Mouse (Mus musculus) hindbrain, embryonic 11.5 days (tissue): Measurements from ENCODE around the gene Sulf2. TPM values are rescaled to one million over a fixed set of nuclear protein-coding genes. Genes with fewer than 3 reads are reported as not detected.
A peak's percentile ranks its signal among the peaks of the same experiment; 100 is the strongest.

Experiments
- ATAC-seq: fragments of 200-750 bp; cut with Nextera tagmentation; 2 replicates; pipeline ENCODE4 v1.8.0; 2017; ENCODE audit warnings: mild to moderate bottlenecking, moderate TSS enrichment, moderate library complexity; ENCODE audit not compliant: low FRiP score
- DNase-seq: peaks from one replicate; pipeline ENCODE4 v3.0.0-alpha.2; 2015; ENCODE audit warnings: low spot score
- H3K27ac ChIP-seq: fragments of 300-500 bp; sonication (generic); 2 replicates; pipeline ENCODE4 v1.5.1; 2014; ENCODE audit warnings: mild to moderate bottlenecking, low read depth, low read length
- H3K27me3 ChIP-seq: fragments of 300-500 bp; sonication (generic); 2 replicates; pipeline ENCODE4 v1.6.1; 2014; ENCODE audit warnings: mild to moderate bottlenecking, low read length, moderate library complexity, mixed read lengths; ENCODE audit not compliant: control insufficient read depth, insufficient read depth
- H3K36me3 ChIP-seq: fragments of 300-500 bp; sonication (generic); 2 replicates; pipeline ENCODE4 v1.6.1; 2014; ENCODE audit warnings: mild to moderate bottlenecking, low read length, moderate library complexity, mixed read lengths; ENCODE audit not compliant: control insufficient read depth, insufficient read depth
- H3K4me1 ChIP-seq: fragments of 300-500 bp; sonication (generic); replicated peaks from 2 replicates; pipeline ENCODE4 v1.6.1; 2014; ENCODE audit warnings: low read length, mixed read lengths; ENCODE audit not compliant: control insufficient read depth, insufficient read depth
- H3K4me2 ChIP-seq: fragments of 300-500 bp; sonication (generic); replicated peaks from 2 replicates; pipeline ENCODE4 v1.6.1; 2014; ENCODE audit warnings: mild to moderate bottlenecking, low read depth, low read length
- H3K4me3 ChIP-seq: fragments of 300-500 bp; sonication (generic); 2 replicates; pipeline ENCODE4 v1.5.1; 2014; ENCODE audit warnings: low read depth, low read length
- H3K9ac ChIP-seq: fragments of 300-500 bp; sonication (generic); 2 replicates; pipeline ENCODE4 v1.6.1; 2014; ENCODE audit warnings: low read depth, low read length
- H3K9me3 ChIP-seq: fragments of 300-500 bp; sonication (generic); 2 replicates; pipeline ENCODE4 v1.6.1; 2016; ENCODE audit warnings: low read length; ENCODE audit not compliant: control insufficient read depth
- WGBS: fragments of 180-500 bp; shearing (Covaris S2); extraction: QIAGEN DNeasy Blood & Tissue Kit; methylation state at CpG from one replicate; pipeline ENCODE4 v1.1.7; 2014; 5-methylcytosine and 5-hydroxymethylcytosine counted together
- polyA plus RNA-seq: library from polyadenylated mRNA; unstranded; fragments of >200 nt; fragmentation: Nextera tagmentation; extraction: Ambion mirVana; gene quantifications from 2 replicates; pipeline ENCODE4 v1.2.1, GENCODE M21; 2014

The Sulf2 gene
- polyA plus RNA-seq, 1 experiment from 2014 or later, result 115 TPM

GRCm38 (mm10) chr2:166100309-166101262, 54.9 kb downstream of the Sulf2 start:
- Histone ChIP-seq H3K36me3 (no peaks in the 10 kb centered on the region), H3K4me2 (no peak overlapping the region), H3K4me1 (peaks cover 2% of the 10 kb centered on the region; the same call in 1 of the 2 replicates), H3K9me3 (no peaks in the 10 kb centered on the region), H3K27me3 (0 out of 2 replicates have a peak, but pooled peaks cover 2% of the 10 kb centered on the region), H3K27ac (no peak overlapping the region; the same call in 1 of the 2 replicates), H3K9ac (no peak overlapping the region), H3K4me3 (no peak overlapping the region)
- DNase-seq (no peak), ATAC-seq (no peak)
- 85% methylated on average over 21 of the region's 21 CpGs for WGBS

GRCm38 (mm10) chr2:166098292-166098933, 57.0 kb downstream of the Sulf2 start:
- Histone ChIP-seq H3K4me1 (no peaks in the 10 kb centered on the region; the same call in 1 of the 2 replicates), H3K27ac (0 out of 2 replicates have a peak overlapping the region, but pooled peaks have one; percentile 20), H3K4me3 (no peak overlapping the region), H3K9me3 (no peaks in the 10 kb centered on the region), H3K27me3 (0 out of 2 replicates have a peak, but pooled peaks cover 2% of the 10 kb centered on the region), H3K36me3 (no peaks in the 10 kb centered on the region), H3K4me2 (no peak overlapping the region), H3K9ac (no peak overlapping the region)
- DNase-seq, result no peak
- 76% methylated on average over 15 of the region's 15 CpGs for WGBS
- ATAC-seq, result no peak

DNA sequence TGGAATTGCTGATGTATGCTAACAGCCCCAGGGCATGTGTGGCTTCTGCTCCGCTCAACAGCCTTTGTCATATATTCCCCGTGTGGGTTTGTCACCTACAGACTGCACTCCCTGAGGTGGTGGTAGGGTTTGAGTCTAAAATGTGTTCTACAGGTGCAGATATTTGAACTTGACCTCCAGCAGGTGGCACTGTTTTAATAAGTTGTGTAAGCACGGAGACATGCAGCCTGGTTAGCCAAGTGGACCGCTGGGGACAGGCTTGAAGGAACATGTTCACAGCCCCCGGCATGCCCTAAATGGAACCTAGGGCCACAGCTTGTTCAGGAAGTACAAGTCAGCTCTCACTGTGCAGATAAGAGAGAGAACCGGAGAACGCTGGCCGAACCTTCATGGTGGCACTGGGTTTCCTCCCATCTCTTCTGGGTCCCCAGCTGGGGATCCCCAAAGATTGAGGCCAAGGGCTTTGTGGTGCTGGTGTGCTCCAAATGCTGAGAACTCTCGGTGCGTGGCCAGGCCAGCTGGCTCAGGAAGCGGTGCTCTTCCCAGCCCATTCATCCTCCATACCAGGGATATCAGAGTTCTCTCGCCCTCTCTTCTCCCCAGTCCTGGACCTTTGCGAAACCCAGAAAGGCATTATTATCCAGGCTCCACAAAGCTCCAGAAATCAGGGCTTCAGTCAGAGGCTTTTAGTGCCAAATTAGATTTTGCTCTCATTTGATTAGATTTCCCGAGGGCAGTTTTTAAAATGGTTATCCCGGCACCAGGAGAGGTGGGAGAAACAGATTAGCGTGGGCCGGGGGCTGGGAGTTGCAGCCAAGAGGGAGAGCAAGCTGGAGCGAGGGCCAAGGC, 57.8 kb downstream of the Sulf2 start:
- DNase-seq, result peak; percentile 59
- no peak overlapping the region for H3K27ac ChIP-seq

GRCm38 (mm10) chr2:166096834-166097233, 58.6 kb downstream of the Sulf2 start:
- no peak for ATAC-seq
- Histone ChIP-seq H3K36me3 (no peaks in the 10 kb centered on the region), H3K4me3 (no peak overlapping the region), H3K4me1 (no peaks in the 10 kb centered on the region), H3K9ac (no peak overlapping the region), H3K27ac (no peak overlapping the region), H3K4me2 (no peak overlapping the region), H3K27me3 (0 out of 2 replicates have a peak, but pooled peaks cover 2% of the 10 kb centered on the region), H3K9me3 (no peaks in the 10 kb centered on the region)
- WGBS, result 96% methylated on average over 1 of the region's 1 CpGs
- no peak for DNase-seq

More for the DNA sequence above, 57.8 kb downstream of the Sulf2 start:
- no peak for ATAC-seq
- Histone ChIP-seq H3K9me3 (no peaks in the 10 kb centered on the region), H3K4me2 (no peak overlapping the region), H3K27me3 (0 out of 2 replicates have a peak, but pooled peaks cover 2% of the 10 kb centered on the region), H3K36me3 (no peaks in the 10 kb centered on the region), H3K9ac (no peak overlapping the region), H3K4me3 (no peak overlapping the region), H3K4me1 (no peaks in the 10 kb centered on the region)
- 80% methylated on average over 18 of the region's 18 CpGs for WGBS

DNA sequence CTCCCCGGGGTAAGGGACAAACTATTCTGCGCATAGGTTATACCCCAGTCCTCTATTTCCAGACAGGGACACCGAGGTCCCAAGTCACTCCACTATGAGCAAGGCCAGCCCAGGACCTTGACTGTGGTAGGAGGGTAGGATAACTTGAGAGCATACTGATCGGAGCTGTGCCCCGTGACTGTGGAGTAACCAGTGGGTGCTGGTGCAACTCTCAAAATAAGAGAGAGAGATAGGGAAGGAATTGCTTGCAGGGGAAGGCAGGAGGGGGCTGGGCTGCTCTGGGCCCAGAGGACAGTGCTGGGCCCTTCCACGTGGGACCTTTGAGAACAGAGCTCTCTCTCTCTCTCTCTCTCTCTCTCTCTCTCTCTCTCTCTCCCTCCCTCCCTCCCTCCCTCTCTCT, 59.2 kb downstream of the Sulf2 start:
- no peak for DNase-seq
- WGBS, result 94% methylated on average over 6 of the region's 6 CpGs

DNA sequence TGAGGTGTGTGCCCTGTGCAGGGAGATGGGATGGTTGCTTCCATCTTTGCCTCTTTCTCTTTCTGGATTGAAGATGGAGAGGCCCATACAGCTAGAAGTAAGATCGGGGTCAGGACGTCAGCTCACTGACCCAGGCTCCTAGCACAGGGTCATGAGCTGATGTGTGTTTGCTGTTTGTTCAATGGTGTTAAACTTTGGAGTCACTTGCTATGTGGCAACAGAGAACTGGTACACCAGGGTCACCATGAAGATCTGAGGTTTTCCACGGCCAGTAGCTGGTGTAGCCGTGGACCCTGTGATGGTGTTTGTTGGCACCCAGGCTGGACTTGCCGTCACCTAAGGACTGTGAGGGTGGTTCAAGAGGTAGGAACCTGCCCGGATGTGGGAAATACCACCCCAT, 63.1 kb downstream of the Sulf2 start:
- H3K27me3 ChIP-seq, result no peaks in the 10 kb centered on the region
- no peak for DNase-seq
- WGBS, result 94% methylated on average over 6 of the region's 6 CpGs
- ATAC-seq, result no peak
- no peak overlapping the region for H3K4me3 ChIP-seq
- no peaks in the 10 kb centered on the region for H3K9me3 ChIP-seq
- no peaks in the 10 kb centered on the region for H3K36me3 ChIP-seq
- no peaks in the 10 kb centered on the region for H3K4me1 ChIP-seq
- H3K9ac ChIP-seq, result no peak overlapping the region
- no peak overlapping the region for H3K4me2 ChIP-seq
- no peak overlapping the region for H3K27ac ChIP-seq

More for the DNA sequence above, 59.2 kb downstream of the Sulf2 start:
- H3K4me2 ChIP-seq, result no peak overlapping the region
- H3K27ac ChIP-seq, result no peak overlapping the region
- no peak overlapping the region for H3K9ac ChIP-seq
- H3K36me3 ChIP-seq, result no peaks in the 10 kb centered on the region
- no peak overlapping the region for H3K4me3 ChIP-seq
- 0 out of 2 replicates have a peak, but pooled peaks cover 2% of the 10 kb centered on the region for H3K27me3 ChIP-seq
- H3K4me1 ChIP-seq, result no peaks in the 10 kb centered on the region
- ATAC-seq, result no peak
- H3K9me3 ChIP-seq, result no peaks in the 10 kb centered on the region

DNA sequence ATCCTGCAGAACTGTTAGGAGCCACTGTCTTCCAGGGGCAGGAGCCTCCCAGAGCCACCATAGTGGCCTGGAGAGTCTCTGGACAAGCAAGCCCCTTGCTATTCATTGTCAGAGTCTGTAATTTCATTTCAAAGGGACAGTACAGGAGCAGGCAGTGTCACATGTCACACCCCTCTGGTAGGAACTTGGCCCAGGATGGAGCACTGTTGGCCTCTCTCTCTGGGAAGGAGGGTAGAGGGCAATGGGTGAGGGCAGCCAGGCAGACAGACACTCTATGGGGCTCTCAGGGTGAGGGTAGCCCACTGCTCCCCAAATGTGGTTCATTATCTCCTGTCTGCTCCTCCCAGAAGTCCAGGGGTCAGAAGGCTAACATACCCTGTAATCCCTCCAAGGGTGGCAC, 63.9 kb downstream of the Sulf2 start:
- Histone ChIP-seq H3K36me3 (no peaks in the 10 kb centered on the region), H3K9ac (no peak overlapping the region), H3K4me3 (no peak overlapping the region), H3K4me1 (no peaks in the 10 kb centered on the region), H3K9me3 (no peaks in the 10 kb centered on the region), H3K27ac (no peak overlapping the region), H3K4me2 (no peak overlapping the region), H3K27me3 (no peaks in the 10 kb centered on the region)
- no peak for ATAC-seq
- no peak for DNase-seq

- Histone ChIP-seq H3K27me3 (no peaks in the 10 kb centered on the region), H3K4me3 (no peak overlapping the region), H3K27ac (no peak overlapping the region), H3K4me2 (no peak overlapping the region), H3K36me3 (no peaks in the 10 kb centered on the region), H3K9me3 (no peaks in the 10 kb centered on the region), H3K9ac (no peak overlapping the region), H3K4me1 (no peaks in the 10 kb centered on the region)
- 34% methylated on average over 7 of the region's 7 CpGs for WGBS
- ATAC-seq (no peak), DNase-seq (no peak)
These were observed 65.3 kb downstream of the Sulf2 start for GRCm38 (mm10) chr2:166090131-166090581.
